Mouse (Mus musculus) brain, adult 2 months (tissue): ENCODE data around the gene Tekt5.

Source experiments
- DNase-seq: peaks from one replicate; pipeline ENCODE4 v3.0.0; 2011; ENCODE audit warnings: low read depth, low spot score

Tekt5 gene

GRCm38 (mm10) chr16:10336454-10337421 lies 58.6 kb downstream of the Tekt5 start:
- DNase-seq, result peak; percentile 44

GRCm38 (mm10) chr16:10335953-10336352 lies 59.3 kb downstream of the Tekt5 start:
- DNase-seq, result no peak

- DNase-seq, result no peak
Measured at GRCm38 (mm10) chr16:10332732-10333131, 62.6 kb downstream of the Tekt5 start.

DNA sequence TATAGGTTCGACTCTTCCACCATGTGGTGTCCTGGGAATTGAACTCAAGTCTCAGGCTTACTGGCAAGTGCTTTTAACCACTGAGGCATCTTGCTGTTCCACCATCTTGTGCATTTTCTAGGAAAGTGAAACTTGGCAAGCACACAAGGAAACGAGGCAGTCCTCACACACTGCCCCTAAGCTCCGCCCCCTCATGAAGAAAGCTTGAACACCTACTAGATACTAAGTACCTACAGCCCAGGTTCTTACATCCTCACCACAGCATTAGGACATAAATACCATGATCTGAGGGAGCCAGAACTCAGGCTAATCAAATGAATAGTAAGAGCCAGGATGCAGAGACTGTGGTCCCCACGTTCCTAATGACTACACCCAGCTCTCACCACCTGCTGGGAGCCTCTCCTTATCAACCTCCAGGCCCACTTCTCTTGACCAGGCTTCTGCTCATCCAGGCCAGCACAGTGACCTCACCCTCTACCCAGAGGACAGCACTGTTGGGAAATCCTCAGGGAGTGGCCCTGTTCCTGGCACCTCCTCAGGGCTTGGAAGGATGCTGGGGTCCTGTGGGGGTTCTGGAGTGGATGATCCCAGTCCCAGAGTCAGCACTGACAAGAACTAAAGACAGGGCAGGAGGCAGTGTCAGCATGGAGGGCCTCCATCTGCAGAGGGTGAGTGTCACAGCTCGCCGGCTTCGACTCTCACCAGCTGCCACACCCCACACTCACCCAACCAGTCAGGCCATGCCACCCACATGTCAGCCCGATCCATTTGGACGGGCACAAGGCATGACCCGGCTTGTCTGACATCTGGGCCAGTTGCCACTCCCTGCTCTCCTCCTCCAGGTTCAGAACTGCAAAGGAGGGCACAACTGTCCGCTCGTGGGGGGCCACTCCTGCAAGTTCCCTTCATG lies 64.4 kb downstream of the Tekt5 start:
- no peak for DNase-seq

GRCm38 (mm10) chr16:10327563-10328333 lies 67.5 kb downstream of the Tekt5 start:
- DNase-seq, result no peak

- DNase-seq, result no peak
Measured at GRCm38 (mm10) chr16:10319914-10320569, 75.2 kb downstream of the Tekt5 start.

GRCm38 (mm10) chr16:10317197-10317544 lies 78.1 kb downstream of the Tekt5 start:
- no peak for DNase-seq

- no peak for DNase-seq
Measured at GRCm38 (mm10) chr16:10316493-10317196, 78.6 kb downstream of the Tekt5 start.

DNA sequence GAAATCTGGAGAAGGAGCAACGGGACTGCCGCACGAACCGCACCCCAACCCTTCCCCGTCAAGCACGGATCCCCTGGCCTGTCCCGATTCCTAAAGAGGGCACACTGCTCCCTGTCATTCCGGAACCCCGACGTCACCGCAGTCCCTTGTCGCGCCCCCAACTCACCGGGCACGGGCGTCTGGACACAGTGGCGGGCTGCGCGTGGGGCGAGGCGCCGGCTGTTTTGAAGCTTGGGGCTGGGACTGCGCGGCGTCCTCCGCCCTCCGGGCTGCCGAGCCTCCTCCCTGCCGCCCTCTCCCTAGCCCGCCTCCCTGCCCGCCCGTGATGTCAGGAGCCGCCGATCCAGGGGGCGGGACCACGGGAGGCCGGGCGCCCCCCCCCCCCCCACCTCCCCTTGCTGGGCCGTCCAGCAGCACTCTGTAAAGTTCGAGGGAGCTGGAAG lies 81.6 kb downstream of the Tekt5 start, which contains the start of gene Emp2:
Emp2 (minus strand) TSS at position 323 of the 443 bp plus-strand sequence.
- DNase-seq, result no peak

GRCm38 (mm10) chr16:10313226-10313625 lies 82.1 kb downstream of the Tekt5 start:
- no peak for DNase-seq

GRCm38 (mm10) chr16:10311989-10312388 lies 83.3 kb downstream of the Tekt5 start:
- no peak for DNase-seq

GRCm38 (mm10) chr16:10311086-10311485 lies 84.2 kb downstream of the Tekt5 start:
- no peak for DNase-seq

- DNase-seq, result no peak
Measured at GRCm38 (mm10) chr16:10310507-10310906, 84.8 kb downstream of the Tekt5 start.
